Mouse (Mus musculus): Measurements from ENCODE around the gene Cnbp. TPM values are rescaled to one million over a fixed set of nuclear protein-coding genes. Genes with fewer than 3 reads are reported as not detected.

Cnbp gene
- 100 to 1,000 TPM; 395 to 399 TPM for total RNA-seq (2021)
- long read RNA-seq, experiment 1, transcript Cnbp-209 (5 exons, 1,614 nt), result minor isoform, 10 of 965 reads
- long read RNA-seq, experiment 1, transcript Cnbp-203 (5 exons, 1,661 nt), result minor isoform, 186 of 965 reads
- long read RNA-seq, experiment 1, transcript Cnbp-208 (5 exons, 2,175 nt), result major isoform, 402 of 965 reads
- long read RNA-seq, experiment 1, transcript Cnbp-201 (5 exons, 2,178 nt), result minor isoform, 200 of 965 reads
- long read RNA-seq, experiment 1, partial matches to known transcripts, result 15 of 965 reads
- long read RNA-seq, experiment 1, other reads (novel, unspliced or antisense), result 143 of 965 reads
- long read RNA-seq, experiment 2, transcript Cnbp-201 (5 exons, 2,178 nt), result minor isoform, 125 of 559 reads
- long read RNA-seq, experiment 2, transcript Cnbp-209 (5 exons, 1,614 nt), result minor isoform, 6 of 559 reads
- long read RNA-seq, experiment 2, transcript Cnbp-208 (5 exons, 2,175 nt), result major isoform, 231 of 559 reads
- long read RNA-seq, experiment 2, transcript Cnbp-203 (5 exons, 1,661 nt), result minor isoform, 117 of 559 reads
- long read RNA-seq, experiment 2, partial matches to known transcripts, result 6 of 559 reads
- long read RNA-seq, experiment 2, other reads (novel, unspliced or antisense), result 70 of 559 reads

- peak; percentile 98 for DNase-seq
Observed at GRCm38 (mm10) chr6:87850900-87851614, at the start of gene Cnbp. Gene Cnbp (minus strand): TSS chr6:87851106.

- peak; percentile 28 for DNase-seq
Observed at GRCm38 (mm10) chr6:87898028-87898427, 47.1 kb upstream of the Cnbp start.

GRCm38 (mm10) chr6:87893931-87894330 lies 43.0 kb upstream of the Cnbp start:
- no peak for DNase-seq

- DNase-seq, result peak; percentile 100
Observed at GRCm38 (mm10) chr6:87887594-87888233, 36.8 kb upstream of the Cnbp start, which contains the start of gene Copg1. Gene Copg1 (plus strand): TSS chr6:87887814.

GRCm38 (mm10) chr6:87886721-87887120 lies 35.8 kb upstream of the Cnbp start:
- DNase-seq, result no peak

- DNase-seq, result peak; percentile 82
Observed at GRCm38 (mm10) chr6:87882816-87883215, 31.9 kb upstream of the Cnbp start.

GRCm38 (mm10) chr6:87882221-87882620 lies 31.3 kb upstream of the Cnbp start:
- no peak for DNase-seq

GRCm38 (mm10) chr6:87879628-87880027 lies 28.7 kb upstream of the Cnbp start:
- DNase-seq, result no peak

GRCm38 (mm10) chr6:87879010-87879409 lies 28.1 kb upstream of the Cnbp start:
- no peak for DNase-seq

GRCm38 (mm10) chr6:87876068-87876643 lies 25.2 kb upstream of the Cnbp start:
- DNase-seq, result peak; percentile 68

GRCm38 (mm10) chr6:87875562-87875961 lies 24.7 kb upstream of the Cnbp start:
- DNase-seq, result no peak

GRCm38 (mm10) chr6:87875083-87875482 lies 24.2 kb upstream of the Cnbp start:
- peak; percentile 46 for DNase-seq

GRCm38 (mm10) chr6:87873963-87874362 lies 23.1 kb upstream of the Cnbp start:
- no peak for DNase-seq

- DNase-seq, result no peak
Observed at GRCm38 (mm10) chr6:87873104-87873503, 22.2 kb upstream of the Cnbp start.

GRCm38 (mm10) chr6:87871240-87871639 lies 20.3 kb upstream of the Cnbp start:
- no peak for DNase-seq

GRCm38 (mm10) chr6:87870440-87870839 lies 19.5 kb upstream of the Cnbp start:
- no peak for DNase-seq

- DNase-seq, result peak; percentile 93
Observed at GRCm38 (mm10) chr6:87868871-87869506, 18.1 kb upstream of the Cnbp start.

- DNase-seq, result no peak
Observed at GRCm38 (mm10) chr6:87867256-87867655, 16.4 kb upstream of the Cnbp start.

GRCm38 (mm10) chr6:87866211-87866610 lies 15.3 kb upstream of the Cnbp start:
- no peak for DNase-seq

- no peak for DNase-seq
Observed at GRCm38 (mm10) chr6:87857071-87857470, 6.2 kb upstream of the Cnbp start.

- no peak for DNase-seq
Observed at GRCm38 (mm10) chr6:87853446-87853845, 2.5 kb upstream of the Cnbp start.

GRCm38 (mm10) chr6:87851871-87852270 lies 965 bp upstream of the Cnbp start:
- DNase-seq, result no peak

Measured in adrenal gland, postnatal 10 days (tissue).